Mouse (Mus musculus) A20 (cell line): ENCODE results near the gene Snn.
"Not testable (repeated sequence)": the region's sequence is repeated elsewhere in the genome, so short reads cannot be mapped to it uniquely, and the experiment has no call there.

Experiments
- DNase-seq: peaks from one replicate; pipeline ENCODE4 v3.0.0-alpha.2; 2011; ENCODE audit warnings: low read depth, low spot score

Gene Snn

GRCm38 (mm10) chr16:11060645-11061044 lies at the start of gene Snn:
Snn (plus strand) TSS chr16:11060945.
- DNase-seq = no peak

GRCm38 (mm10) chr16:11011206-11011605 lies 49.5 kb upstream of the Snn start:
- no peak for DNase-seq

- DNase-seq = no peak
These were observed 48.8 kb upstream of the Snn start for GRCm38 (mm10) chr16:11011939-11012338.

GRCm38 (mm10) chr16:11012571-11013463 lies 47.9 kb upstream of the Snn start:
- DNase-seq = no peak

GRCm38 (mm10) chr16:11013464-11014147 lies 47.1 kb upstream of the Snn start:
- not testable (repeated sequence) for DNase-seq

- DNase-seq = no peak
These were observed 46.3 kb upstream of the Snn start for GRCm38 (mm10) chr16:11014407-11014806.

- no peak for DNase-seq
These were observed 44.4 kb upstream of the Snn start for GRCm38 (mm10) chr16:11016353-11016752.

GRCm38 (mm10) chr16:11017807-11018595 lies 42.7 kb upstream of the Snn start:
- no peak for DNase-seq

GRCm38 (mm10) chr16:11021403-11022112 lies 39.2 kb upstream of the Snn start:
- no peak for DNase-seq

- DNase-seq = no peak
These were observed 38.6 kb upstream of the Snn start for GRCm38 (mm10) chr16:11022113-11022489.

GRCm38 (mm10) chr16:11023618-11024017 lies 37.1 kb upstream of the Snn start:
- DNase-seq = no peak

GRCm38 (mm10) chr16:11024841-11025240 lies 35.9 kb upstream of the Snn start:
- no peak for DNase-seq

- DNase-seq = no peak
These were observed 32.5 kb upstream of the Snn start for GRCm38 (mm10) chr16:11028206-11028605.

- DNase-seq = no peak
These were observed 29.9 kb upstream of the Snn start for GRCm38 (mm10) chr16:11030844-11031243.

GRCm38 (mm10) chr16:11031320-11031719 lies 29.4 kb upstream of the Snn start:
- DNase-seq = no peak

GRCm38 (mm10) chr16:11034193-11034803 lies 26.4 kb upstream of the Snn start:
- DNase-seq = peak; percentile 84

GRCm38 (mm10) chr16:11035273-11035672 lies 25.5 kb upstream of the Snn start:
- DNase-seq = no peak

GRCm38 (mm10) chr16:11035790-11036431 lies 24.8 kb upstream of the Snn start:
- peak; percentile 82 for DNase-seq

- no peak for DNase-seq
These were observed 20.1 kb upstream of the Snn start for GRCm38 (mm10) chr16:11040603-11041002.

- no peak for DNase-seq
These were observed 17.5 kb upstream of the Snn start for GRCm38 (mm10) chr16:11043239-11043638.
